In genomic region chr9:41185331-41185730, GRCm38 (mm10) we compare ENCODE assay signal across 28 mouse cellular contexts. TPM values are rescaled to one million over a fixed set of nuclear protein-coding genes. Genes with fewer than 3 reads are reported as not detected.
DNase-seq lines count a peak whose midpoint lies in the region; ATAC-seq and TF ChIP-seq lines count a peak whose summit lies in the region.
"Had no signal": no experiment of that assay in that cellular context is flagged by ENCODE, and none has a peak within 500 bp of the region (broad histone marks: within the 10 kb centered on the region; RNA-seq: fewer than 3 reads in every experiment).

No protein-coding gene starts in this region.

- TF ChIP-seq CTCF in kidney, postnatal 0 days (IDR thresholded peaks at IDR 0.05; ENCODE audit: low read depth): no peak
- no peak for TF ChIP-seq CTCF in heart, adult 2 months (IDR thresholded peaks at IDR 0.05)

- intact Hi-C loops in heart, adult 2 months (cut with DNase I): no loop called here

- TF ChIP-seq POLR2A in heart, adult 2 months (IDR thresholded peaks at IDR 0.05; ENCODE audit: insufficient read depth, low read depth, low read length): no peak

- H3K36me3 ChIP-seq in kidney, postnatal 0 days (ENCODE audit: insufficient read depth, low read length): no peaks in the 10 kb centered on the region
- H3K36me3 ChIP-seq in midbrain, embryonic 16.5 days (ENCODE audit: control insufficient read depth, insufficient read depth, low read length): no peaks in the 10 kb centered on the region
- no peaks in the 10 kb centered on the region for H3K36me3 ChIP-seq in midbrain, embryonic 15.5 days (replicated peaks)
- H3K36me3 ChIP-seq in intestine, embryonic 16.5 days (ENCODE audit: control insufficient read depth, insufficient read depth, low read length): no peaks in the 10 kb centered on the region
- H3K36me3 ChIP-seq in limb, embryonic 10.5 days: no peaks in the 10 kb centered on the region
- H3K36me3 ChIP-seq in forebrain, embryonic 11.5 days (ENCODE audit: control insufficient read depth, insufficient read depth, low read length): no peaks in the 10 kb centered on the region
- H3K36me3 ChIP-seq in heart, adult 2 months (ENCODE audit: control insufficient read depth, insufficient read depth, low read length): no peaks in the 10 kb centered on the region
- H3K36me3 ChIP-seq: embryonic facial prominence, embryonic 15.5 days; limb, embryonic 15.5 days; midbrain, embryonic 12.5 days; stomach, embryonic 15.5 days had no signal

- ATAC-seq in kidney, postnatal 0 days (replicated peaks; ENCODE audit: low FRiP score, low read depth): no peak
- no peak for ATAC-seq in midbrain, embryonic 16.5 days
- ATAC-seq in midbrain, embryonic 15.5 days (replicated peaks): no peak
- peak; percentile 63; the same call in 1 of the 2 replicates for ATAC-seq in intestine, embryonic 16.5 days
- ATAC-seq in forebrain, embryonic 11.5 days (replicated peaks; ENCODE audit: low FRiP score): no peak
- ATAC-seq: forebrain, embryonic 13.5 days; inflammation-experienced regulatory T-cells, adult 6 months had no signal

- H3K4me2 ChIP-seq in kidney, postnatal 0 days (ENCODE audit: low read length): no peak overlapping the region
- H3K4me2 ChIP-seq in midbrain, embryonic 16.5 days (ENCODE audit: low read length): no peak overlapping the region
- H3K4me2 ChIP-seq in midbrain, embryonic 15.5 days: no peak overlapping the region
- peak overlapping the region; percentile 24; the same call in 1 of the 2 replicates for H3K4me2 ChIP-seq in intestine, embryonic 16.5 days (ENCODE audit: low read depth, low read length)
- H3K4me2 ChIP-seq in forebrain, embryonic 11.5 days (ENCODE audit: low read depth, low read length, severe bottlenecking): no peak overlapping the region
- H3K4me2 ChIP-seq: embryonic facial prominence, embryonic 15.5 days; forebrain, embryonic 13.5 days; heart, embryonic 11.5 days; hindbrain, embryonic 14.5 days; limb, embryonic 15.5 days; midbrain, embryonic 12.5 days; stomach, embryonic 15.5 days had no signal

- H3K27me3 ChIP-seq in kidney, postnatal 0 days (ENCODE audit: insufficient read depth, low read length): no peaks in the 10 kb centered on the region
- no peaks in the 10 kb centered on the region for H3K27me3 ChIP-seq in midbrain, embryonic 16.5 days (ENCODE audit: control insufficient read depth, insufficient read depth, low read depth, low read length)
- no peaks in the 10 kb centered on the region for H3K27me3 ChIP-seq in midbrain, embryonic 15.5 days (replicated peaks)
- H3K27me3 ChIP-seq in intestine, embryonic 16.5 days (replicated peaks; ENCODE audit: control insufficient read depth, insufficient read depth, low read length): no peaks in the 10 kb centered on the region
- H3K27me3 ChIP-seq in limb, embryonic 10.5 days (ENCODE audit: low read depth, poor library complexity, severe bottlenecking): no peaks in the 10 kb centered on the region
- no peaks in the 10 kb centered on the region for H3K27me3 ChIP-seq in forebrain, embryonic 11.5 days (ENCODE audit: control insufficient read depth, insufficient read depth, low read length)
- no peaks in the 10 kb centered on the region for H3K27me3 ChIP-seq in heart, adult 2 months (ENCODE audit: control insufficient read depth, insufficient read depth, low read length)
- H3K27me3 ChIP-seq: embryonic facial prominence, embryonic 15.5 days; forebrain, embryonic 13.5 days; limb, embryonic 15.5 days; midbrain, embryonic 12.5 days; stomach, embryonic 15.5 days had no signal

- no peaks in the 10 kb centered on the region for H3K9me3 ChIP-seq in kidney, postnatal 0 days (replicated peaks; ENCODE audit: low read length)
- H3K9me3 ChIP-seq in midbrain, embryonic 16.5 days (replicated peaks; ENCODE audit: control insufficient read depth, low read length, poor library complexity, severe bottlenecking): no peaks in the 10 kb centered on the region
- no peaks in the 10 kb centered on the region for H3K9me3 ChIP-seq in midbrain, embryonic 15.5 days
- H3K9me3 ChIP-seq in intestine, embryonic 16.5 days (ENCODE audit: control insufficient read depth, low read length): no peaks in the 10 kb centered on the region
- no peaks in the 10 kb centered on the region for H3K9me3 ChIP-seq in limb, embryonic 10.5 days (replicated peaks)
- no peaks in the 10 kb centered on the region for H3K9me3 ChIP-seq in forebrain, embryonic 11.5 days (ENCODE audit: control insufficient read depth, low read length)
- H3K9me3 ChIP-seq: embryonic facial prominence, embryonic 15.5 days; forebrain, embryonic 13.5 days; limb, embryonic 15.5 days; midbrain, embryonic 12.5 days; stomach, embryonic 15.5 days had no signal

- 26% methylated on average over 9 of the region's 9 CpGs for WGBS in kidney, postnatal 0 days
- 52% methylated on average over 9 of the region's 9 CpGs for WGBS in midbrain, embryonic 16.5 days
- WGBS in midbrain, embryonic 15.5 days: 56% methylated on average over 9 of the region's 9 CpGs
- 25% methylated on average over 9 of the region's 9 CpGs for WGBS in intestine, embryonic 16.5 days
- 77% methylated on average over 9 of the region's 9 CpGs for WGBS in limb, embryonic 10.5 days
- WGBS in forebrain, embryonic 11.5 days: 61% methylated on average over 9 of the region's 9 CpGs
- 58% methylated on average over 9 of the region's 9 CpGs for WGBS in heart, adult 2 months

- no peak overlapping the region for H3K4me3 ChIP-seq in kidney, postnatal 0 days (replicated peaks; ENCODE audit: low read depth, low read length)
- H3K4me3 ChIP-seq in midbrain, embryonic 16.5 days (ENCODE audit: low read depth, low read length): no peak overlapping the region
- H3K4me3 ChIP-seq in midbrain, embryonic 15.5 days: no peak overlapping the region
- no peak overlapping the region for H3K4me3 ChIP-seq in intestine, embryonic 16.5 days (ENCODE audit: low read length)
- H3K4me3 ChIP-seq in limb, embryonic 10.5 days: no peak overlapping the region
- no peak overlapping the region for H3K4me3 ChIP-seq in forebrain, embryonic 11.5 days (ENCODE audit: low read depth, low read length)
- H3K4me3 ChIP-seq in heart, adult 2 months: no peak overlapping the region
- H3K4me3 ChIP-seq: embryonic facial prominence, embryonic 15.5 days; forebrain, embryonic 13.5 days; limb, embryonic 15.5 days; midbrain, embryonic 12.5 days; stomach, embryonic 15.5 days had no signal

- peak; percentile 40 for DNase-seq in kidney, postnatal 0 days (ENCODE audit: low spot score)
- no peak for DNase-seq in kidney, postnatal 4 days
- no peak for DNase-seq in limb, embryonic 10.5 days (ENCODE audit: low spot score)
- no peak for DNase-seq in forebrain, embryonic 11.5 days (ENCODE audit: low spot score)
- DNase-seq in heart, adult 2 months: no peak
- DNase-seq: adrenal gland, adult 8-10 months; B cell, adult 2 months; cerebellum, adult 2 months; cerebellum, postnatal 14 days; gastrocnemius, postnatal 14 days; heart, postnatal 4 days; layer of hippocampus, postnatal 36 days; left cerebral cortex, postnatal 4 days; lung, adult 2 months; lung, postnatal 14 days; retina, postnatal 1 day; right cerebral cortex, postnatal 25 days had no signal

- H3K27ac ChIP-seq in kidney, postnatal 0 days: no peak overlapping the region
- 0 out of 2 replicates have a peak overlapping the region, but pooled peaks have one; percentile 26 for H3K27ac ChIP-seq in midbrain, embryonic 16.5 days (ENCODE audit: low read length)
- H3K27ac ChIP-seq in midbrain, embryonic 15.5 days: no peak overlapping the region
- no peak overlapping the region for H3K27ac ChIP-seq in intestine, embryonic 16.5 days (ENCODE audit: low read length)
- H3K27ac ChIP-seq in limb, embryonic 10.5 days: 0 out of 2 replicates have a peak overlapping the region, but pooled peaks have one; percentile 42
- H3K27ac ChIP-seq in forebrain, embryonic 11.5 days (ENCODE audit: low read depth, low read length): no peak overlapping the region
- no peak overlapping the region for H3K27ac ChIP-seq in heart, adult 2 months
- H3K27ac ChIP-seq: embryonic facial prominence, embryonic 15.5 days; forebrain, embryonic 13.5 days; hindbrain, embryonic 14.5 days; limb, embryonic 15.5 days; midbrain, embryonic 12.5 days; stomach, embryonic 15.5 days had no signal

- no peak for TF ChIP-seq EP300 in heart, adult 2 months (IDR thresholded peaks at IDR 0.05; ENCODE audit: insufficient read depth, low read depth, low read length)

- no peaks in the 10 kb centered on the region for H3K79me2 ChIP-seq in heart, adult 2 months (replicated peaks; ENCODE audit: control insufficient read depth, insufficient read depth, low read length)

- H3K4me1 ChIP-seq in kidney, postnatal 0 days (replicated peaks; ENCODE audit: insufficient read depth, low read length): peaks cover 8% of the 10 kb centered on the region; the same call in 1 of the 2 replicates
- peaks cover 8% of the 10 kb centered on the region for H3K4me1 ChIP-seq in midbrain, embryonic 16.5 days (ENCODE audit: control insufficient read depth, insufficient read depth, low read length)
- peaks cover 5% of the 10 kb centered on the region for H3K4me1 ChIP-seq in midbrain, embryonic 15.5 days
- H3K4me1 ChIP-seq in intestine, embryonic 16.5 days (ENCODE audit: control insufficient read depth, insufficient read depth, low read length): peaks cover 6% of the 10 kb centered on the region; the same call in 1 of the 2 replicates
- H3K4me1 ChIP-seq in limb, embryonic 10.5 days: peaks cover 11% of the 10 kb centered on the region; the same call in 1 of the 2 replicates
- H3K4me1 ChIP-seq in forebrain, embryonic 11.5 days (replicated peaks; ENCODE audit: control insufficient read depth, insufficient read depth, low read length): no peaks in the 10 kb centered on the region
- peaks cover 3% of the 10 kb centered on the region for H3K4me1 ChIP-seq in heart, adult 2 months (ENCODE audit: control insufficient read depth, insufficient read depth, low read length)
- H3K4me1 ChIP-seq: embryonic facial prominence, embryonic 15.5 days had no signal

- no peak overlapping the region for H3K9ac ChIP-seq in kidney, postnatal 0 days (ENCODE audit: low read depth, low read length)
- no peak overlapping the region for H3K9ac ChIP-seq in midbrain, embryonic 16.5 days (ENCODE audit: low read depth, low read length)
- no peak overlapping the region for H3K9ac ChIP-seq in midbrain, embryonic 15.5 days
- H3K9ac ChIP-seq in intestine, embryonic 16.5 days (ENCODE audit: low read depth, low read length): no peak overlapping the region
- no peak overlapping the region for H3K9ac ChIP-seq in forebrain, embryonic 11.5 days (ENCODE audit: low read length)
- no peak overlapping the region for H3K9ac ChIP-seq in heart, adult 2 months (ENCODE audit: low read depth, low read length)
- H3K9ac ChIP-seq: embryonic facial prominence, embryonic 15.5 days; forebrain, embryonic 13.5 days; hindbrain, embryonic 14.5 days; limb, embryonic 15.5 days; midbrain, embryonic 12.5 days; stomach, embryonic 15.5 days had no signal

RNA-seq across cellular contexts. Expression of gene Ubash3b, which starts 23.8 kb away (rescaled TPM):
- polyA plus RNA-seq in kidney, postnatal 0 days (2015; fragmentation: Nextera tagmentation; extraction: Ambion mirVana): 7.5 TPM in 2 replicates
- polyA plus RNA-seq in midbrain, embryonic 16.5 days (2015; fragmentation: Nextera tagmentation; extraction: Ambion mirVana): 23.2 and 24.2 TPM in 2 replicates
- 23.9 and 25.9 TPM in 2 replicates for polyA plus RNA-seq in midbrain, embryonic 15.5 days (2015; fragmentation: Nextera tagmentation; extraction: Ambion mirVana)
- 3.4 TPM in 2 replicates for polyA plus RNA-seq in intestine, embryonic 16.5 days (2015; fragmentation: Nextera tagmentation; extraction: Ambion mirVana)
- 6.9 and 7.8 TPM in 2 replicates for polyA plus RNA-seq in limb, embryonic 10.5 days (2016; fragmentation: Nextera tagmentation; extraction: Ambion mirVana)
- polyA plus RNA-seq in forebrain, embryonic 11.5 days (2014; fragmentation: Nextera tagmentation; extraction: Ambion mirVana): 7.4 and 8.3 TPM in 2 replicates
- total RNA-seq in heart, adult 2 months (2021): 1 to 10 TPM; 1.5 TPM
- 1.9 and 2.0 TPM in 2 replicates for polyA plus RNA-seq in heart, adult 2 months (2012; rRNA removed)

Comparison
In these comparisons a context has a peak if more than half of its experiments do, and no peak if none do; other contexts are left out.
1. H3K27ac ChIP-seq: peak in midbrain, embryonic 16.5 days (single experiment) and limb, embryonic 10.5 days (single experiment); none in kidney, postnatal 0 days (single experiment), midbrain, embryonic 15.5 days (single experiment), intestine, embryonic 16.5 days (single experiment), forebrain, embryonic 11.5 days (single experiment) and heart, adult 2 months (single experiment).